In the genomic region with DNA sequence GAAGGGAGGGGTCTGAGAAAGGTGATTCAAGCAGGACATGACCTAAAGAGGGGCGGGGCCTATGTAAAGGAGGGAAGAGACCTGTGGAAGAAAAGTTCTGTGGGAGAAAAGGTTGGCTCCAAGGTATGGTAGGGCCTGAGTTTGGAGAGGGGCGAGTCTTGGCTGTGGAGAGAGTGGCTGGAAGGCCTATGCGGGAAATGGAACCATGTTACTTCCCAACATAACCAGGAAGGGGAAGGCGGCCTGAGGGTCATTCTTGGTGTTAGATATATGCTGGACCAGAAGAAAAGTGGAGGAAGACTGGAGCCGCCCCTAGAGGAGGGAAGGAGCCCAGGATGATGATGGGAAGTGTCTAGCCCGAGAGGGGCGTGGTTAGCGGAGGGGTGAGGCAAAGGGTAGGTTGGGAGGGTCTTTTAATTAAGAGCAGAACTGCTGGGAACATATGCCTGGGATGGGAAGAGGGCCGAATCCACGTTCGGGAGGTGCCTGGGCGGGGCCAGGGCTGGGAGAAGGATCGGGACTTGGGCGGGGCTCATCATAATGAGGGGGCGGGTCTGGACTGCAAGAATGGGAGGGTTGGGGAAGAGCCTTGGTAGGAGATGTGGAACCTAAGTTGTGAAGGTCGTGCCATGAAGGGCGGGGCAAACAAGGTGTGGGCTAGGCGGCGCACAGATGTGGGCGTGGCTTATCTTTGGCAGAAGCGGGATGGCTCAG, we compare ENCODE assay signal across 7 mouse cellular contexts. TPM values are rescaled to one million over a fixed set of nuclear protein-coding genes. Genes with fewer than 3 reads are reported as not detected.
DNase-seq lines count a peak whose midpoint lies in the region; ATAC-seq and TF ChIP-seq lines count a peak whose summit lies in the region.

No protein-coding gene starts in this region.

- DNase-seq in urinary bladder, postnatal 14 days (ENCODE audit: low spot score) = peak; percentile 40
- DNase-seq in urinary bladder, postnatal 25 days (ENCODE audit: low spot score) = no peak
- peak; percentile 77 for DNase-seq in embryo, embryonic 9.5 days (ENCODE audit: extremely low spot score)
- DNase-seq in hindbrain, postnatal 0 days (ENCODE audit: low spot score) = no peak
- DNase-seq in liver, postnatal 0 days = peak; percentile 69
- DNase-seq in ovary, postnatal 10 days (ENCODE audit: low spot score) = no peak

- H3K27ac ChIP-seq in hindbrain, postnatal 0 days = no peak overlapping the region
- H3K27ac ChIP-seq in liver, postnatal 0 days (ENCODE audit: low read depth) = no peak overlapping the region
- peak overlapping the region; percentile 68 for H3K27ac ChIP-seq in stomach, embryonic 16.5 days (ENCODE audit: low read length)

- H3K9me3 ChIP-seq in hindbrain, postnatal 0 days (ENCODE audit: low read length) = no peaks in the 10 kb centered on the region
- H3K9me3 ChIP-seq in liver, postnatal 0 days (ENCODE audit: low read length) = no peaks in the 10 kb centered on the region
- no peaks in the 10 kb centered on the region for H3K9me3 ChIP-seq in stomach, embryonic 16.5 days (replicated peaks; ENCODE audit: control insufficient read depth, low read length)

- peak overlapping the region; percentile 81 for H3K9ac ChIP-seq in hindbrain, postnatal 0 days (replicated peaks; ENCODE audit: low read length)
- H3K9ac ChIP-seq in liver, postnatal 0 days (replicated peaks) = no peak overlapping the region
- peak overlapping the region; percentile 90 for H3K9ac ChIP-seq in stomach, embryonic 16.5 days (ENCODE audit: low read length)

- peak; percentile 25 for ATAC-seq in hindbrain, postnatal 0 days
- peak; percentile 4; the same call in 1 of the 2 replicates for ATAC-seq in liver, postnatal 0 days
- peak; percentile 47 for ATAC-seq in stomach, embryonic 16.5 days (ENCODE audit: insufficient read depth, low FRiP score)

- TF ChIP-seq EP300 in liver, postnatal 0 days (IDR thresholded peaks at IDR 0.05; ENCODE audit: low read depth) = no peak

- H3K4me3 ChIP-seq in hindbrain, postnatal 0 days (ENCODE audit: low read length) = peak overlapping the region; percentile 69
- peak overlapping the region; percentile 76 for H3K4me3 ChIP-seq in liver, postnatal 0 days (ENCODE audit: low read depth, low read length)
- peak overlapping the region; percentile 73 for H3K4me3 ChIP-seq in stomach, embryonic 16.5 days (replicated peaks; ENCODE audit: low read length)

- TF ChIP-seq CTCF in hindbrain, postnatal 0 days (IDR thresholded peaks at IDR 0.05; ENCODE audit: low read depth) = no peak
- TF ChIP-seq CTCF in liver, postnatal 0 days (IDR thresholded peaks at IDR 0.05; ENCODE audit: low read depth) = no peak

- peaks cover 14% of the 10 kb centered on the region; the same call in 1 of the 2 replicates for H3K4me1 ChIP-seq in hindbrain, postnatal 0 days (ENCODE audit: insufficient read depth, low read length)
- H3K4me1 ChIP-seq in liver, postnatal 0 days (ENCODE audit: insufficient read depth) = peaks cover 18% of the 10 kb centered on the region
- H3K4me1 ChIP-seq in stomach, embryonic 16.5 days (ENCODE audit: control insufficient read depth, insufficient read depth, low read length) = peaks cover 15% of the 10 kb centered on the region

- 0 out of 2 replicates have a peak, but pooled peaks cover 3% of the 10 kb centered on the region for H3K27me3 ChIP-seq in hindbrain, postnatal 0 days (ENCODE audit: insufficient read depth, low read length)
- peaks cover 15% of the 10 kb centered on the region; the same call in 1 of the 2 replicates for H3K27me3 ChIP-seq in liver, postnatal 0 days (ENCODE audit: insufficient read depth, low read length)
- peaks cover 7% of the 10 kb centered on the region; the same call in 1 of the 2 replicates for H3K27me3 ChIP-seq in stomach, embryonic 16.5 days (ENCODE audit: control insufficient read depth, insufficient read depth, low read length)

- no peaks in the 10 kb centered on the region for H3K36me3 ChIP-seq in hindbrain, postnatal 0 days (ENCODE audit: insufficient read depth, low read length)
- H3K36me3 ChIP-seq in liver, postnatal 0 days (replicated peaks; ENCODE audit: insufficient read depth, low read length) = no peaks in the 10 kb centered on the region
- H3K36me3 ChIP-seq in stomach, embryonic 16.5 days (ENCODE audit: control insufficient read depth, insufficient read depth, low read length) = no peaks in the 10 kb centered on the region

- H3K4me2 ChIP-seq in hindbrain, postnatal 0 days (ENCODE audit: low read depth, low read length) = peak overlapping the region; percentile 93
- H3K4me2 ChIP-seq in liver, postnatal 0 days (ENCODE audit: low read depth, low read length) = peak overlapping the region; percentile 94
- peak overlapping the region; percentile 85 for H3K4me2 ChIP-seq in stomach, embryonic 16.5 days (ENCODE audit: low read depth, low read length)

- 5% methylated on average over 21 of the region's 21 CpGs for WGBS in hindbrain, postnatal 0 days
- WGBS in liver, postnatal 0 days (ENCODE audit: insufficient replicate concordance) = 5% methylated on average over 21 of the region's 21 CpGs
- 2% methylated on average over 21 of the region's 21 CpGs for WGBS in stomach, embryonic 16.5 days

RNA-seq across cellular contexts. Expression of a gene that starts 0.7 kb away (rescaled TPM):
- total RNA-seq in hindbrain, postnatal 0 days (2014; rRNA removed) = 61.8 and 65.4 TPM in 2 replicates
- polyA plus RNA-seq in hindbrain, postnatal 0 days (2015; fragmentation: Nextera tagmentation; extraction: Ambion mirVana) = 33.6 and 35.8 TPM in 2 replicates
- 4.2 and 5.4 TPM in 2 replicates for polyA plus RNA-seq in liver, postnatal 0 days (2015; fragmentation: Nextera tagmentation; extraction: Ambion mirVana)
- 24.2 and 24.9 TPM in 2 replicates for polyA plus RNA-seq in stomach, embryonic 16.5 days (2015; fragmentation: Nextera tagmentation; extraction: Ambion mirVana)

RNA-seq across cellular contexts. Expression of a gene that starts 9.7 kb away (rescaled TPM):
- total RNA-seq in hindbrain, postnatal 0 days (2014; rRNA removed) = 196 and 198 TPM in 2 replicates
- polyA plus RNA-seq in hindbrain, postnatal 0 days (2015; fragmentation: Nextera tagmentation; extraction: Ambion mirVana) = 191 and 205 TPM in 2 replicates
- not detected in 2 replicates for polyA plus RNA-seq in liver, postnatal 0 days (2015; fragmentation: Nextera tagmentation; extraction: Ambion mirVana)
- polyA plus RNA-seq in stomach, embryonic 16.5 days (2015; fragmentation: Nextera tagmentation; extraction: Ambion mirVana) = 2.8 and 4.3 TPM in 2 replicates

RNA-seq across cellular contexts. Expression of a gene that starts 15.5 kb away (rescaled TPM):
- 6.5 and 26.7 TPM in 2 replicates for total RNA-seq in hindbrain, postnatal 0 days (2014; rRNA removed)
- 16.3 and 17.3 TPM in 2 replicates for polyA plus RNA-seq in hindbrain, postnatal 0 days (2015; fragmentation: Nextera tagmentation; extraction: Ambion mirVana)
- 0.07 and 0.38 TPM in 2 replicates for polyA plus RNA-seq in liver, postnatal 0 days (2015; fragmentation: Nextera tagmentation; extraction: Ambion mirVana)
- polyA plus RNA-seq in stomach, embryonic 16.5 days (2015; fragmentation: Nextera tagmentation; extraction: Ambion mirVana) = 3.4 and 4.9 TPM in 2 replicates

RNA-seq across cellular contexts. Expression of a gene that starts 29.1 kb away (rescaled TPM):
- 140 TPM in 2 replicates for total RNA-seq in hindbrain, postnatal 0 days (2014; rRNA removed)
- polyA plus RNA-seq in hindbrain, postnatal 0 days (2015; fragmentation: Nextera tagmentation; extraction: Ambion mirVana) = 188 and 190 TPM in 2 replicates
- polyA plus RNA-seq in liver, postnatal 0 days (2015; fragmentation: Nextera tagmentation; extraction: Ambion mirVana) = 49.3 and 52.3 TPM in 2 replicates
- 118 and 125 TPM in 2 replicates for polyA plus RNA-seq in stomach, embryonic 16.5 days (2015; fragmentation: Nextera tagmentation; extraction: Ambion mirVana)

RNA-seq across cellular contexts. Expression of a gene that starts 33.2 kb away (rescaled TPM):
- 510 and 535 TPM in 2 replicates for total RNA-seq in hindbrain, postnatal 0 days (2014; rRNA removed)
- polyA plus RNA-seq in hindbrain, postnatal 0 days (2015; fragmentation: Nextera tagmentation; extraction: Ambion mirVana) = 717 and 784 TPM in 2 replicates
- polyA plus RNA-seq in liver, postnatal 0 days (2015; fragmentation: Nextera tagmentation; extraction: Ambion mirVana) = 627 and 684 TPM in 2 replicates
- 719 and 930 TPM in 2 replicates for polyA plus RNA-seq in stomach, embryonic 16.5 days (2015; fragmentation: Nextera tagmentation; extraction: Ambion mirVana)

Comparison
In these comparisons a context has a peak if more than half of its experiments do, and no peak if none do; other contexts are left out.
1. DNase-seq: peak in urinary bladder, postnatal 14 days (single experiment), embryo, embryonic 9.5 days (single experiment) and liver, postnatal 0 days (single experiment); none in urinary bladder, postnatal 25 days (single experiment), hindbrain, postnatal 0 days (single experiment) and ovary, postnatal 10 days (single experiment).
2. RNA of a gene that starts 9.7 kb away (polyA plus RNA-seq): 191 to 205 TPM in hindbrain, postnatal 0 days; 2.8 to 4.3 TPM in stomach, embryonic 16.5 days and not detected in liver, postnatal 0 days; every median in the first group is over 10 times any median in the second.
3. Peak in every context shown above with its lines, with median percentiles within 50 percentile points of each other: ATAC-seq, H3K4me2 ChIP-seq and H3K4me3 ChIP-seq.